Mouse (Mus musculus): ENCODE results near the gene Rilpl1. TPM values are rescaled to one million over a fixed set of nuclear protein-coding genes. Genes with fewer than 3 reads are reported as not detected.

Rilpl1 gene
- polyA plus RNA-seq, 1 experiment from 2014 or later, result 4.6 TPM

- DNase-seq (ENCODE audit: low spot score), result no peak
Measured at GRCm38 (mm10) chr5:124453339-124454081, 77.7 kb downstream of the Rilpl1 start.

GRCm38 (mm10) chr5:124452494-124453228, 78.5 kb downstream of the Rilpl1 start:
- no peak for DNase-seq (ENCODE audit: low spot score)

GRCm38 (mm10) chr5:124450641-124451340, 80.4 kb downstream of the Rilpl1 start:
- DNase-seq (ENCODE audit: low spot score), result no peak

GRCm38 (mm10) chr5:124450051-124450450, 81.1 kb downstream of the Rilpl1 start:
- no peak for DNase-seq (ENCODE audit: low spot score)

- DNase-seq (ENCODE audit: low spot score), result no peak
Measured at GRCm38 (mm10) chr5:124449494-124449893, 81.7 kb downstream of the Rilpl1 start.

- peak; percentile 28 for DNase-seq (ENCODE audit: low spot score)
Measured at GRCm38 (mm10) chr5:124446301-124446881, 84.8 kb downstream of the Rilpl1 start.

- DNase-seq (ENCODE audit: low spot score), result peak; percentile 48
Measured at GRCm38 (mm10) chr5:124445621-124446293, 85.4 kb downstream of the Rilpl1 start.

- DNase-seq (ENCODE audit: low spot score), result peak; percentile 79
Measured at GRCm38 (mm10) chr5:124444661-124445561, 86.3 kb downstream of the Rilpl1 start.

- DNase-seq (ENCODE audit: low spot score), result no peak
Measured at GRCm38 (mm10) chr5:124444208-124444607, 87.0 kb downstream of the Rilpl1 start.

Other genes with a start within 250 kb of the Rilpl1 start
- 16.7 and 21.2 TPM in 2 replicates for gene Mphosph9, start 203.4 kb downstream of the Rilpl1 start, polyA plus RNA-seq (2015; fragmentation: Nextera tagmentation; extraction: Ambion mirVana)
- gene 2810006K23Rik, start 203.3 kb downstream of the Rilpl1 start, polyA plus RNA-seq (2015; fragmentation: Nextera tagmentation; extraction: Ambion mirVana), result 11.0 and 11.9 TPM in 2 replicates
- 86.3 and 118 TPM in 2 replicates for gene Cdk2ap1, start 168.3 kb downstream of the Rilpl1 start, polyA plus RNA-seq (2015; fragmentation: Nextera tagmentation; extraction: Ambion mirVana)
- gene Sbno1, start 105.4 kb downstream of the Rilpl1 start, polyA plus RNA-seq (2015; fragmentation: Nextera tagmentation; extraction: Ambion mirVana), result 76.5 and 90.9 TPM in 2 replicates
- 47.9 and 50.8 TPM in 2 replicates for gene Kmt5a, start 91.5 kb downstream of the Rilpl1 start, polyA plus RNA-seq (2015; fragmentation: Nextera tagmentation; extraction: Ambion mirVana)
- gene Rilpl2, start 53.0 kb downstream of the Rilpl1 start, polyA plus RNA-seq (2015; fragmentation: Nextera tagmentation; extraction: Ambion mirVana), result 39.5 and 40.2 TPM in 2 replicates
- gene Snrnp35, start 48.3 kb downstream of the Rilpl1 start, polyA plus RNA-seq (2015; fragmentation: Nextera tagmentation; extraction: Ambion mirVana), result 17.5 and 17.8 TPM in 2 replicates
- 489 and 490 TPM in 2 replicates for gene Tmed2, start 9.3 kb upstream of the Rilpl1 start, polyA plus RNA-seq (2015; fragmentation: Nextera tagmentation; extraction: Ambion mirVana)
- 16.5 and 19.7 TPM in 2 replicates for gene Ddx55, start 21.5 kb upstream of the Rilpl1 start, polyA plus RNA-seq (2015; fragmentation: Nextera tagmentation; extraction: Ambion mirVana)
- gene Eif2b1, start 47.7 kb upstream of the Rilpl1 start, polyA plus RNA-seq (2015; fragmentation: Nextera tagmentation; extraction: Ambion mirVana), result 69.5 and 71.1 TPM in 2 replicates
- 43.8 and 50.2 TPM in 2 replicates for gene Gtf2h3, start 47.7 kb upstream of the Rilpl1 start, polyA plus RNA-seq (2015; fragmentation: Nextera tagmentation; extraction: Ambion mirVana)
- 50.4 and 53.0 TPM in 2 replicates for gene Atp6v0a2, start 97.2 kb upstream of the Rilpl1 start, polyA plus RNA-seq (2015; fragmentation: Nextera tagmentation; extraction: Ambion mirVana)
- 0.03 and 0.04 TPM in 2 replicates for gene Dnah10, start 193.7 kb upstream of the Rilpl1 start, polyA plus RNA-seq (2015; fragmentation: Nextera tagmentation; extraction: Ambion mirVana)